Mouse (Mus musculus) cerebellum, adult 11-12 months (tissue): ENCODE measurements around the gene Adra2b.

ENCODE experiments used
- DNase-seq: peaks from one replicate; pipeline ENCODE4 v3.0.0; 2022

The Adra2b gene

GRCm38 (mm10) chr2:127387521-127387920, 24.5 kb downstream of the Adra2b start:
- DNase-seq: no peak

DNA sequence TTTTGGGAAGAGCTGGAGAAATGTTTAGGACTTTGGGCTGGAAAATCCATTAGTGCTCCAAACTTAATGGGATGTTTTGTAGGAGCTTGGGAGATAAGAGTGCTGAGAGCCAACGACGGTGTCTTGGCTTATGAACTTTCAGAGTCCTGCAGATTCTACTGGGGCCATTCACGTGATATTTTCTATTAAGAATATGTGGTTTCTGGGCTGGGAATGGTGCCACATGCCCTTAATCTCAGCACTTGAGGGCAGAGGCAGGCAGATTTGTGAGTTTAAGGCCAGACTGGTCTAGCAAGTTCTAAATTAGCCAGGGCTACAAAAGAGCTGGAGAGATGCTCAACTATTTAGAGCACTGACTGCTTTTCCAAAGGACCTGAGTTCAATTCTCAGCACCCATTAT, 27.3 kb downstream of the Adra2b start:
- DNase-seq: no peak

- no peak for DNase-seq
These were observed 27.8 kb downstream of the Adra2b start for GRCm38 (mm10) chr2:127390846-127391245.

- DNase-seq: no peak
These were observed 28.3 kb downstream of the Adra2b start for GRCm38 (mm10) chr2:127391323-127391722.

DNA sequence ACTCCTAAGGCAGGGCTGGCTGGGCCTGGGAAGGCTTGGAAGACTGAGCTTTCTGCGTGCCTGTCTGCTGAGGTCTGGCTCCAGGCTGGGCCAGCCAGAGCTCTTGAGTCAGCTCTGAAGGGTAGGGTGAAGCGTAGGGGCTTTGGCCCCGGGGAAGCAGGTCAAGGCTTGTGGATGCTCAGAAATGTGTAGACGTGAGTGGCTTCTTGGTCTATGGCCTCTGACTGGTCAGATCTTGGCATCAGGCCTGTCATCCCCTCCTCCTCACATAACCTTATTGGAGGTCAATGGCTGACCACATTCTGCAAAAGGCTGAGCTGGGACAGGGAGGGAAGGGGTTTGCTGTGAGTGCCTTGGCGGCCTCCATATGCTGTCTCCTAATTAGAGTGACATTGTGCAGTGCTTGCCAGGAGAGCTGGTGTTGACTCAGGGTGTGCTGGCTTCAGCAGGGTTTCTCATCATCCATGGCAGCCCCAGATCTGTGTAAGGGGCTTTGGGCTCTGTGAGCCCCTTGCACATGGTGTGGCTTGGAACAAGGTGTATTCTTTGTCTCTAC, 31.7 kb downstream of the Adra2b start:
- no peak for DNase-seq

DNA sequence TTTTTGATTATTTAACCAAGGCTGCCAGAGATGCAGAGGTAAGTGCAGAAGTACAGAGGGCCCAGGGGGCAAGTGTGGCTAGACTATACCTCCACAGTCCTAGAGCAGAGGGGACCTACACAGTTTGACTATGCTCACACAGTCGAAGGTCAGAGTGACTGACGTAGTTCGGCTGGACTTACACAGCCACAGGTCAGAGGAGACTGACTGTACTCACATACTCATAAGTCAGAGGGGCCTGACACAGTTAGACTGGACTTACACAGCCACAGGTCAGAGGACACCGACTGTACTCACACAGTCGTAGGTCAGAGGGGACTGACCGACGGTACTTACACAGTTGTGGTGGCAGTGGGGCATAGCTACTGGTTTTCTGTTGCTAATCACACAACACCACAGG, 35.7 kb downstream of the Adra2b start:
- no peak for DNase-seq

DNA sequence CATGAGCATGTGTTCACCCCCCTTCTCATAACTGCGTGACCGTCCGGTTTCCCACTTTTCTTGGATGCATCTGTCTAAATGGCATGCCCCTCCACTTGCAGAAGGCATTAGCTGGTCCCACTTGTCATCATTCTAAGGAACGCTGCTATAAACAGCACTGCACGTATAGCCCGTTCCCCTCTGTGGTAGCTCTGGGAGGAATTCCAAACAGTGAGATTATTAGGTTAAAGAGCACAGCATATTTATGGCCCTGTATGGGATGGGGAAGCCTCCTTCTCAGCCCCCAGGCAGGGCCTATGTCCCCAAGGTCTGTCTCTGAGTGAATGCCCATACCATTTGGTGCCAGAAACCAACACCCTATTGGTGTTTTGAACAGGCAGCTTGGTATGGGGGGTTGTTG, 48.1 kb downstream of the Adra2b start:
- DNase-seq: no peak

DNA sequence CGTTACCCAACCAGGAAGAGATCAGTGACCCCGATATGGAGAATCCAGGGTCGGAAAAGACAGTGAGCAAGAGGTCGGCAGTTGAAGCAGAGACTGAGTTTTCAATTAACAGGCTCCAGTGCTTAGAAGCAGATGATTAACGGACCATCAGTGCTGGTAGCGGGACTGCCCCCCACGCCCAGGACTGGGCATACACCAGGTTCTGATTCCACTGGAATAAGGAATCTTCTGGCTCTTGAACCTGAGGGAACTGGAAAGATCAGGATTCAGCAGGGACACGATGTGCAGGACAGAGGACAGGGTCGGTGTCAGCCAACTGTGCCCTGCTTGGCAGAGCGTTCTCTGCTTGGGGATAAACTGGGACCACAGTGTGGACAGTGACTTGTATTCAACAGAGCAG, 52.8 kb downstream of the Adra2b start:
- DNase-seq: no peak

GRCm38 (mm10) chr2:127416706-127417105, 53.7 kb downstream of the Adra2b start:
- no peak for DNase-seq
